Mouse (Mus musculus) monocyte, adult 5-6 weeks (primary cell): ENCODE measurements around the gene Khsrp. TPM values are rescaled to one million over a fixed set of nuclear protein-coding genes. Genes with fewer than 3 reads are reported as not detected.

ENCODE experiments used
- ATAC-seq: fragments of 153-309, 156-312 bp; replicated peaks from 2 replicates; pipeline ENCODE4 v1.8.0; 2017; ENCODE audit warnings: mild to moderate bottlenecking; ENCODE audit not compliant: low TSS enrichment, insufficient number of reproducible peaks, severe bottlenecking, poor library complexity, low FRiP score
- total RNA-seq: library from RNA; stranded (forward); fragments of 200-1000, 200-491, 200-594 nt; gene quantifications from 3 replicates; pipeline ENCODE4 v1.2.3, GENCODE M21; 2017

Gene Khsrp
- total RNA-seq, 1 experiment from 2014 or later, result 33.8 TPM

- no peak for ATAC-seq
Observed at GRCm38 (mm10) chr17:56990966-56991365, 40.4 kb downstream of the Khsrp start.

GRCm38 (mm10) chr17:56990115-56990746 is 41.1 kb downstream of the Khsrp start, which contains the start of gene Clpp:
TSS of gene Clpp (plus strand) at chr17:56990305.
- ATAC-seq, result peak; percentile 93

- peak; percentile 71 for ATAC-seq
Observed at GRCm38 (mm10) chr17:56989467-56990114, 41.7 kb downstream of the Khsrp start.

- no peak for ATAC-seq
Observed at GRCm38 (mm10) chr17:56988921-56989430, 42.3 kb downstream of the Khsrp start.

- ATAC-seq, result no peak
Observed at GRCm38 (mm10) chr17:56988441-56988840, 42.9 kb downstream of the Khsrp start.

- ATAC-seq, result no peak
Observed at GRCm38 (mm10) chr17:56986105-56986805, 45.1 kb downstream of the Khsrp start.

- ATAC-seq, result no peak
Observed at GRCm38 (mm10) chr17:56985656-56986055, 45.7 kb downstream of the Khsrp start.

GRCm38 (mm10) chr17:56984886-56985285 is 46.4 kb downstream of the Khsrp start:
- ATAC-seq, result no peak

- ATAC-seq, result 0 out of 2 replicates have a peak, but pooled peaks have one; percentile 15
Observed at GRCm38 (mm10) chr17:56982013-56982412, 49.3 kb downstream of the Khsrp start, which contains the start of gene Acer1. TSS of gene Acer1 (minus strand) at chr17:56982126.

GRCm38 (mm10) chr17:56981049-56981448 is 50.3 kb downstream of the Khsrp start:
- no peak for ATAC-seq

- ATAC-seq, result no peak
Observed at GRCm38 (mm10) chr17:56979524-56979923, 51.8 kb downstream of the Khsrp start.

GRCm38 (mm10) chr17:56976531-56977390 is 54.6 kb downstream of the Khsrp start:
- no peak for ATAC-seq

- ATAC-seq, result no peak
Observed at GRCm38 (mm10) chr17:56975391-56975790, 55.9 kb downstream of the Khsrp start.

- no peak for ATAC-seq
Observed at GRCm38 (mm10) chr17:56974708-56975240, 56.5 kb downstream of the Khsrp start.

GRCm38 (mm10) chr17:56973956-56974707 is 57.2 kb downstream of the Khsrp start:
- no peak for ATAC-seq
